Mouse (Mus musculus) MEL (cell line): ENCODE data around the gene Cdh13.

Experiments
- CTCF ChIP-seq, 3 experiments: IDR thresholded peaks in 2 of 3; conservative IDR thresholded peaks in 1 of 3; 2 replicates each; pipeline ENCODE4 v1.5.1; 2011 to 2012; ENCODE audit warnings: low read length in 3 of 3, low read depth in 2 of 3, mild to moderate bottlenecking in 2 of 3, improper control_type of control experiment in 1 of 3, inconsistent platforms in 1 of 3, mixed read lengths in 1 of 3, moderate library complexity in 1 of 3; ENCODE audit not compliant: control insufficient read depth in 1 of 3, insufficient read depth in 1 of 3, poor library complexity in 1 of 3, severe bottlenecking in 1 of 3
- KAT2A ChIP-seq: conservative IDR thresholded peaks from 2 replicates; pipeline ENCODE4 v1.6.1; 2012; ENCODE audit warnings: low read depth, low read length, improper control_type of control experiment, inconsistent platforms
- MXI1 ChIP-seq: IDR thresholded peaks from 2 replicates; pipeline ENCODE4 v1.6.1; 2011; ENCODE audit warnings: mild to moderate bottlenecking, low read depth, low read length, improper control_type of control experiment
- POLR2A ChIP-seq, 2 experiments: IDR thresholded peaks; 2 replicates each; pipeline ENCODE4 v1.6.1; 2011 to 2012; ENCODE audit warnings: low read length in 2 of 2, mild to moderate bottlenecking in 2 of 2, control low read depth in 1 of 2, improper control_type of control experiment in 1 of 2, low read depth in 1 of 2, moderate library complexity in 1 of 2; ENCODE audit not compliant: control insufficient read depth in 1 of 2, insufficient read depth in 1 of 2, poor library complexity in 1 of 2
- POLR2AphosphoS2 ChIP-seq: IDR thresholded peaks from 2 replicates; pipeline ENCODE4 v1.6.1; 2011; ENCODE audit warnings: low read length, improper control_type of control experiment
- SIN3A ChIP-seq: IDR thresholded peaks from 2 replicates; pipeline ENCODE4 v1.6.1; 2012; ENCODE audit warnings: low read length, improper control_type of control experiment, inconsistent platforms
- TAL1 ChIP-seq: IDR thresholded peaks from 2 replicates; pipeline ENCODE4 v1.6.1; 2012; ENCODE audit warnings: mild to moderate bottlenecking, inconsistent platforms, low read length, moderate library complexity, mixed read lengths
- TCF12 ChIP-seq: IDR thresholded peaks from 2 replicates; pipeline ENCODE4 v1.6.1; 2014; ENCODE audit warnings: low read depth, mild to moderate bottlenecking, inconsistent platforms, low read length, improper control_type of control experiment, moderate library complexity
- ZC3H11A ChIP-seq: IDR thresholded peaks from 2 replicates; pipeline ENCODE4 v1.6.1; 2012; ENCODE audit warnings: low read depth, mild to moderate bottlenecking, inconsistent platforms, low read length, improper control_type of control experiment

GRCm38 (mm10) chr8:118288259-118288952, 4.9 kb downstream of the Cdh13 start:
- TF ChIP-seq POLR2A (IDR thresholded peaks at IDR 0.05; ENCODE audit: control insufficient read depth in 1 of 2, insufficient read depth in 1 of 2, low read depth in 1 of 2, low read length in 2 of 2, poor library complexity in 1 of 2) (no peak), CTCF (IDR thresholded peaks at IDR 0.05 in 2 of 3, conservative IDR thresholded peaks at IDR 0.05 in 1 of 3; ENCODE audit: control insufficient read depth in 1 of 3, insufficient read depth in 1 of 3, low read depth in 2 of 3, low read length in 3 of 3, poor library complexity in 1 of 3, severe bottlenecking in 1 of 3) (no peak), POLR2AphosphoS2 (no peak), TCF12 (no peak), ZC3H11A (no peak), SIN3A (no peak), KAT2A (no peak), MXI1 (no peak), TAL1 (no peak)
